Mouse (Mus musculus) stomach, embryonic 16.5 days (tissue): ENCODE measurements at regions not wholly inside any gene's neighbourhood (a gene's known extent, or its start where the extent isn't known, plus 50 kb on each side); places are given as distances from the start of the nearest gene placed in this dataset.

ENCODE experiments used
- ATAC-seq: fragments of 200-750 bp; cut with Nextera tagmentation; 2 replicates; pipeline ENCODE4 v1.8.0; 2017; ENCODE audit warnings: moderate number of reproducible peaks, moderate TSS enrichment; ENCODE audit not compliant: insufficient read depth, low FRiP score
- H3K27ac ChIP-seq: fragments of 300-500 bp; sonication (generic); 2 replicates; pipeline ENCODE4 v1.5.1; 2014; ENCODE audit warnings: low read length
- H3K27me3 ChIP-seq: fragments of 300-500 bp; sonication (generic); 2 replicates; pipeline ENCODE4 v1.6.1; 2014; ENCODE audit warnings: low read length, control low read depth, mixed read lengths; ENCODE audit not compliant: control insufficient read depth, insufficient read depth
- H3K36me3 ChIP-seq: fragments of 300-500 bp; sonication (generic); 2 replicates; pipeline ENCODE4 v1.6.1; 2014; ENCODE audit warnings: low read length; ENCODE audit not compliant: control insufficient read depth, insufficient read depth
- H3K4me1 ChIP-seq: fragments of 300-500 bp; sonication (generic); 2 replicates; pipeline ENCODE4 v1.6.1; 2014; ENCODE audit warnings: low read length, control low read depth, mixed read lengths; ENCODE audit not compliant: control insufficient read depth, insufficient read depth
- H3K4me2 ChIP-seq: fragments of 300-500 bp; sonication (generic); 2 replicates; pipeline ENCODE4 v1.6.1; 2014; ENCODE audit warnings: low read depth, low read length, mixed read lengths
- H3K4me3 ChIP-seq: fragments of 300-500 bp; sonication (generic); replicated peaks from 2 replicates; pipeline ENCODE4 v1.5.1; 2014; ENCODE audit warnings: mild to moderate bottlenecking, low read length
- H3K9ac ChIP-seq: fragments of 300-500 bp; sonication (generic); 2 replicates; pipeline ENCODE4 v1.6.1; 2014; ENCODE audit warnings: low read length
- H3K9me3 ChIP-seq: fragments of 300-500 bp; sonication (generic); replicated peaks from 2 replicates; pipeline ENCODE4 v1.6.1; 2016; ENCODE audit warnings: low read length, control low read depth; ENCODE audit not compliant: control insufficient read depth
- WGBS: fragments of 180-500 bp; shearing (Covaris S2); extraction: QIAGEN DNeasy Blood & Tissue Kit; methylation state at CpG from one replicate; pipeline ENCODE4 v1.1.7; 2014; 5-methylcytosine and 5-hydroxymethylcytosine counted together

DNA sequence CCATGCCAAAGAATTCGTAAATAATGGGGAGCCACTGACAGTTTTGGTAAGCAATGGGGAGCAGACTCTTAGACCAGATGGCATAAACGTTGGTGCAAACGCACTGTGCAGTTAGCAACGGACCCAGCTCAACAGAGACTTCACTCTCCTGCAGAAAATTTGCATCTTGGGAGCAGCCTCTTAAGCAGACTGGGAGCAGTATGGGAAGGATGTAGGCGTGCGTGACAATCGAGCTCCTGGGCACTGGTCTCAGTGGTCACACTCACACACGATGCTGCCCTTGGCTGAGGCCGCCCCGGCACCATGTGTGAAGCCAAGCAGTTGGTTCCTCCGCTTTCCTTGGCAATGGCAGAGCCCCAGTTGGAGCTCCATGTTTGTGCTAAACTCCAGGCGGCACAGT, 218.8 kb downstream of the Sec61b start:
- H3K4me1 ChIP-seq = no peaks in the 10 kb centered on the region; the same call in 1 of the 2 replicates
- H3K9ac ChIP-seq = no peak overlapping the region
- no peak overlapping the region for H3K4me2 ChIP-seq
- 69% methylated on average over 12 of the region's 12 CpGs for WGBS
- H3K9me3 ChIP-seq = no peaks in the 10 kb centered on the region
- H3K4me3 ChIP-seq = no peak overlapping the region
- no peaks in the 10 kb centered on the region for H3K36me3 ChIP-seq
- no peak for ATAC-seq
- no peaks in the 10 kb centered on the region for H3K27me3 ChIP-seq
- H3K27ac ChIP-seq = no peak overlapping the region

DNA sequence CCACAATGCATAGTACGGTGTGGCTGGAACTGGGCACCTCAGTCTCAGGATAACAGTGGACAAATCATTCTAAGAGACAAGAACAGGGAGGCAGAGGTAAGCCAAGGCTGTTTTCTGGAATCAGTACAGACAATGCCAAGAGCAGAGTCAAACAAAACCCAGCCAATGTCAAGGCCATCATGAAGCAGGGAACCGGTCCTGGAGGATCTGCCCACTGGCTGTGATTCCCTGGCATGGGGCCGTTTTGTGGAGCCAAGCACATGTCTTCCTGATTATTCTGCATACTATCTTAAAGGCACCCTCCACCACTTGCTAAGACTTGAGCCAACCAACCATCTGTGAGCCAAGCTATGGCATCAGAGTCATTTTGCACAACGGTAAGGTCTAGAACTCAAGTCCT, 222.6 kb downstream of the Sec61b start:
- Histone ChIP-seq H3K4me1 (no peaks in the 10 kb centered on the region; the same call in 1 of the 2 replicates), H3K36me3 (no peaks in the 10 kb centered on the region), H3K27ac (no peak overlapping the region), H3K4me3 (no peak overlapping the region), H3K9ac (no peak overlapping the region), H3K9me3 (no peaks in the 10 kb centered on the region), H3K4me2 (no peak overlapping the region), H3K27me3 (no peaks in the 10 kb centered on the region)
- 93% methylated on average over 4 of the region's 4 CpGs for WGBS
- ATAC-seq = no peak

DNA sequence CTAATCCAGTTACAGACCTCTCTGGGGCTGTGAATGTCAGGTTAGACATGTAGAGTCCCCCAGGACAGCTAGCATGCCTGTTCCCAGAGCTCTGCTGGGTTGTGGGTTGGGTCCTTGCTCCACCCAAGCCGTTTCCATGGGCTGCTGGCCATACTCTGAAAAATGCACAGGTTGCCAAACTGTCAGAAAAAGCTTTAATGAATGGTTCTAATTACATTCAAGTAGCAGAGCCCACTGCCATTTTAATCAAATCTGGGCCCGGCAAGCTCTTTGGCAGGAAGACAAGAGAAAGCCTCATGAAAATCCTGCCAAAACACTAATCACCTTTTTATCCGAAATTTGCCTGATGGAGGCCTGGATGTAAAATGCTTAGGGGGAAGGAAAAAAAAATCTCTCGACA, 224.1 kb downstream of the Sec61b start:
- no peak overlapping the region for H3K9ac ChIP-seq
- no peak overlapping the region for H3K4me3 ChIP-seq
- no peaks in the 10 kb centered on the region; the same call in 1 of the 2 replicates for H3K4me1 ChIP-seq
- no peaks in the 10 kb centered on the region for H3K36me3 ChIP-seq
- 57% methylated on average over 4 of the region's 4 CpGs for WGBS
- no peaks in the 10 kb centered on the region for H3K27me3 ChIP-seq
- H3K27ac ChIP-seq = no peak overlapping the region
- no peaks in the 10 kb centered on the region for H3K9me3 ChIP-seq
- H3K4me2 ChIP-seq = no peak overlapping the region
- no peak for ATAC-seq

GRCm38 (mm10) chr4:47698926-47699325, 224.5 kb downstream of the Sec61b start:
- Histone ChIP-seq H3K9me3 (no peaks in the 10 kb centered on the region), H3K27ac (no peak overlapping the region), H3K9ac (no peak overlapping the region), H3K36me3 (no peaks in the 10 kb centered on the region), H3K4me2 (no peak overlapping the region), H3K4me1 (no peaks in the 10 kb centered on the region; the same call in 1 of the 2 replicates), H3K4me3 (no peak overlapping the region), H3K27me3 (no peaks in the 10 kb centered on the region)
- ATAC-seq = no peak
- 58% methylated on average over 4 of the region's 4 CpGs for WGBS

- no peaks in the 10 kb centered on the region; the same call in 1 of the 2 replicates for H3K4me1 ChIP-seq
- 82% methylated on average over 2 of the region's 2 CpGs for WGBS
- no peaks in the 10 kb centered on the region for H3K36me3 ChIP-seq
- no peak for ATAC-seq
- no peak overlapping the region for H3K27ac ChIP-seq
- no peak overlapping the region for H3K9ac ChIP-seq
- no peak overlapping the region for H3K4me3 ChIP-seq
- no peaks in the 10 kb centered on the region for H3K9me3 ChIP-seq
- no peaks in the 10 kb centered on the region for H3K27me3 ChIP-seq
- H3K4me2 ChIP-seq = no peak overlapping the region
These were observed 229.0 kb downstream of the Sec61b start for GRCm38 (mm10) chr4:47703501-47703900.

GRCm38 (mm10) chr4:47704607-47705006, 230.1 kb downstream of the Sec61b start:
- H3K9me3 ChIP-seq = no peaks in the 10 kb centered on the region
- 65% methylated on average over 4 of the region's 4 CpGs for WGBS
- no peak overlapping the region for H3K4me3 ChIP-seq
- ATAC-seq = no peak
- H3K9ac ChIP-seq = no peak overlapping the region
- no peaks in the 10 kb centered on the region for H3K27me3 ChIP-seq
- H3K4me1 ChIP-seq = no peaks in the 10 kb centered on the region
- H3K36me3 ChIP-seq = no peaks in the 10 kb centered on the region
- no peak overlapping the region for H3K27ac ChIP-seq
- no peak overlapping the region for H3K4me2 ChIP-seq

DNA sequence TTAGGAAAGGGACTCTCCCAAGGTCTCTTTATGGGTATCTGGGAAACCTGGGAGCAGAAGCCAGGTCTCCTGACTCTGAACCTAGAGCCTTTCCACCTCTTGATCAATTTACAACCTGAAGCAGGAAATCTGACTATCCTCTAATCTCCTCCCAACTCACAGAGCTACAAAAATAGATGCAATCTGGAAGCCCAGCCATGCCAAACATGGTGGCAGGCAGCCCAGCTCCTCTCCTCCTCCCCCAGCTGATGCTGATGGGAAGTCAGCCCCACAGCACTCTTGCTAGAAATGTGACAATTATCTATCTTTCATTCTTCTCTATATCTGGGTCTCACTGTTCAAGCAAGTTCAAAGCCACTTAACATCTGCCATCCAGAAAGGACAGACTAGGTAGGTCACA, 233.5 kb downstream of the Sec61b start:
- H3K27ac ChIP-seq = no peak overlapping the region
- H3K27me3 ChIP-seq = no peaks in the 10 kb centered on the region
- ATAC-seq = no peak
- no peak overlapping the region for H3K4me3 ChIP-seq
- no peak overlapping the region for H3K9ac ChIP-seq
- no peak overlapping the region for H3K4me2 ChIP-seq
- no peaks in the 10 kb centered on the region for H3K4me1 ChIP-seq
- no peaks in the 10 kb centered on the region for H3K9me3 ChIP-seq
- no peaks in the 10 kb centered on the region for H3K36me3 ChIP-seq

DNA sequence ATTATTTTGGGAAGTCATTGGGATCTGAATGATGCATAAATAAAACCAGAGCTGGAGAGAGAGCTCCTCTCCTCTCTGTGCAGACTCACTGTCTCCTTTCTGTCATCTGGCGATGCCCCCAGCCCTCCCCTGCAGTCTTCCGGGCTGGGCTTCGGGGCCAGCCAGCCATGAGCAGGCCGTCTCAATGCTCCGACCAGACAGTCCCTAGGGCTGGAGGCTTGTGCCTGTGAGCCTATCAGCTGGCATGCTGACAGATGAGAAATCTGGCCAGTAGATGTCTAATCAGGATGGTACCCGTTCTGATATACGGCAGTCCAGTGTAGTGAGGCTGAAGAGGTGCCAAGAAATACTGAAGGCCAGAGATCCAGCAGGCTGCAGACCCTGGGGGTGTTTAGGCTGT, 238.9 kb downstream of the Sec61b start:
- H3K27me3 ChIP-seq = no peaks in the 10 kb centered on the region
- WGBS = 66% methylated on average over 7 of the region's 7 CpGs
- no peaks in the 10 kb centered on the region for H3K4me1 ChIP-seq
- no peak overlapping the region for H3K4me3 ChIP-seq
- H3K9ac ChIP-seq = no peak overlapping the region
- no peaks in the 10 kb centered on the region for H3K36me3 ChIP-seq
- H3K27ac ChIP-seq = no peak overlapping the region
- H3K9me3 ChIP-seq = no peaks in the 10 kb centered on the region
- no peak overlapping the region for H3K4me2 ChIP-seq
- no peak for ATAC-seq

DNA sequence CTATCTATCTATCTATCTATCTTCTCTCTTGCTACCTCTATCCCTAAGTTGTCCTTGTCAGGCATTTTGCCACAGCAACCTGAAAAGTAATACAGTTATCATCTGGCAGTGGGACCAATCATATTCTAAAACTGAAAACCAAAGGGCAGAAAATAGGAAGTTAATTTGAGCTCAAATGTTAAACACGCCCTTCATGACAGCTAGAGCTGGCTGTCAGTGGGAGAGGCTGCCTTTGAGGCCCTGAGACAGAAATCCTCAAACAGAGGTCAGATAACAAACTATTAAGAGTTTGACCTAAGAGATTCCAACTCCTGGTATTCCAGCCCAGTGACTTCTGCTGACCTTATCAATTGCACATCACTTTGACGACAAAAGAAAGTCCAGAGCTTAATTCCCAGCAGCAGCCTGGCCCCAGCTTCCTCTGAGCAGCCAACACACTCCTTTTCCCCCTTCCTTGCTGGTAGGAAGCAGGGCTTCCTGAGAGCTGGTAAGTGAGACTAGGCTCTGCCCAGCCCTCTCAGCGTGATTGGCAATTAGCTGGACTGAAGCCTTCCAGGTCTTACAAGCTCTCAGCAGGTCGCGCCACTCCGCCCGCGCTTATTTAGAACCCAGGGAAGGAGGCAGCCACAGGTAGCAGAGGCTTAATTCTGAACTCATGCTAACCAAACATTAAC, 250.0 kb downstream of the Sec61b start:
- no peak for ATAC-seq
- Histone ChIP-seq H3K36me3 (no peaks in the 10 kb centered on the region), H3K4me2 (no peak overlapping the region), H3K9ac (no peak overlapping the region), H3K4me3 (no peak overlapping the region), H3K27ac (no peak overlapping the region), H3K27me3 (no peaks in the 10 kb centered on the region), H3K4me1 (peaks cover 10% of the 10 kb centered on the region), H3K9me3 (no peaks in the 10 kb centered on the region)
- 21% methylated on average over 8 of the region's 8 CpGs for WGBS

- no peaks in the 10 kb centered on the region for H3K27me3 ChIP-seq
- H3K4me2 ChIP-seq = no peak overlapping the region
- 30% methylated on average over 3 of the region's 3 CpGs for WGBS
- H3K36me3 ChIP-seq = no peaks in the 10 kb centered on the region
- no peak overlapping the region for H3K27ac ChIP-seq
- H3K4me3 ChIP-seq = no peak overlapping the region
- ATAC-seq = no peak
- H3K4me1 ChIP-seq = peaks cover 10% of the 10 kb centered on the region
- no peaks in the 10 kb centered on the region for H3K9me3 ChIP-seq
- H3K9ac ChIP-seq = no peak overlapping the region
These were observed 250.5 kb downstream of the Sec61b start for GRCm38 (mm10) chr4:47725005-47725340.
